Mouse (Mus musculus) hindbrain, embryonic 12.5 days (tissue): ENCODE measurements around the gene Soga1. TPM values are rescaled to one million over a fixed set of nuclear protein-coding genes. Genes with fewer than 3 reads are reported as not detected.

Experiments used
- polyA plus RNA-seq: library from polyadenylated mRNA; unstranded; fragments of >200 nt; fragmentation: Nextera tagmentation; extraction: Ambion mirVana; gene quantifications from 2 replicates; pipeline ENCODE4 v1.2.1, GENCODE M21; 2016

The Soga1 gene
- polyA plus RNA-seq, 1 experiment from 2014 or later = 8.6 TPM

Other genes with a start within 250 kb of the Soga1 start
- gene Tgif2, start 239.2 kb downstream of the Soga1 start, polyA plus RNA-seq = 60.1 and 64.4 TPM in 2 replicates
- 10.0 and 10.7 TPM in 2 replicates for gene 4930518I15Rik, start 221.3 kb downstream of the Soga1 start, polyA plus RNA-seq
- 170 and 175 TPM in 2 replicates for gene Rab5if, start 216.1 kb downstream of the Soga1 start, polyA plus RNA-seq
- 0.23 and 0.34 TPM in 2 replicates for gene Sla2, start 192.1 kb downstream of the Soga1 start, polyA plus RNA-seq
- gene Ndrg3, start 87.2 kb downstream of the Soga1 start, polyA plus RNA-seq = 55.6 and 58.7 TPM in 2 replicates
- 35.1 and 36.5 TPM in 2 replicates for gene Dsn1, start 72.1 kb downstream of the Soga1 start, polyA plus RNA-seq
- gene Tldc2, start 7.8 kb upstream of the Soga1 start, polyA plus RNA-seq = not detected in 2 replicates
- gene Samhd1, start 56.0 kb upstream of the Soga1 start, polyA plus RNA-seq = 17.2 and 20.2 TPM in 2 replicates
- 18.1 and 20.8 TPM in 2 replicates for gene Rbl1, start 125.3 kb upstream of the Soga1 start, polyA plus RNA-seq
- 224 and 239 TPM in 2 replicates for gene Rpn2, start 199.8 kb upstream of the Soga1 start, polyA plus RNA-seq
- 0.62 and 0.68 TPM in 2 replicates for gene Mroh8, start 200.3 kb upstream of the Soga1 start, polyA plus RNA-seq